Mouse (Mus musculus) forebrain, embryonic 10.5 days (tissue): Measurements from ENCODE around the gene Ntm. TPM values are rescaled to one million over a fixed set of nuclear protein-coding genes. Genes with fewer than 3 reads are reported as not detected.

Source experiments
- DNase-seq: peaks from one replicate; pipeline ENCODE4 v3.0.0-alpha.2; 2017; ENCODE audit warnings: low spot score; ENCODE audit errors: extremely low spot score
- H3K27ac ChIP-seq: fragments of 300-500 bp; sonication (generic); 2 replicates; pipeline ENCODE4 v1.5.1; 2016; ENCODE audit warnings: mild to moderate bottlenecking
- H3K27me3 ChIP-seq: fragments of 300-500 bp; sonication (generic); 2 replicates; pipeline ENCODE4 v1.6.1; 2016; ENCODE audit warnings: mild to moderate bottlenecking; ENCODE audit not compliant: poor library complexity, severe bottlenecking
- H3K36me3 ChIP-seq: fragments of 300-500 bp; sonication (generic); replicated peaks from 2 replicates; pipeline ENCODE4 v1.6.1; 2016; ENCODE audit warnings: mild to moderate bottlenecking, moderate library complexity
- H3K4me1 ChIP-seq: fragments of 300-500 bp; sonication (generic); 2 replicates; pipeline ENCODE4 v1.6.1; 2016
- H3K4me3 ChIP-seq: fragments of 300-500 bp; sonication (generic); 2 replicates; pipeline ENCODE4 v1.5.1; 2016; ENCODE audit warnings: mild to moderate bottlenecking, moderate library complexity
- H3K9me3 ChIP-seq: fragments of 300-500 bp; sonication (generic); 2 replicates; pipeline ENCODE4 v1.6.1; 2016; ENCODE audit warnings: mild to moderate bottlenecking, moderate library complexity
- WGBS: fragments of 180-500 bp; shearing (Covaris S2); methylation state at CpG from one replicate; pipeline ENCODE4 v1.1.7; 2016; 5-methylcytosine and 5-hydroxymethylcytosine counted together
- polyA plus RNA-seq: library from polyadenylated mRNA; unstranded; fragments of >200 nt; fragmentation: Nextera tagmentation; extraction: Ambion mirVana; gene quantifications from 2 replicates; pipeline ENCODE4 v1.2.1, GENCODE M21; 2016

Ntm gene
- polyA plus RNA-seq, 1 experiment from 2014 or later, result 6.5 TPM

DNA sequence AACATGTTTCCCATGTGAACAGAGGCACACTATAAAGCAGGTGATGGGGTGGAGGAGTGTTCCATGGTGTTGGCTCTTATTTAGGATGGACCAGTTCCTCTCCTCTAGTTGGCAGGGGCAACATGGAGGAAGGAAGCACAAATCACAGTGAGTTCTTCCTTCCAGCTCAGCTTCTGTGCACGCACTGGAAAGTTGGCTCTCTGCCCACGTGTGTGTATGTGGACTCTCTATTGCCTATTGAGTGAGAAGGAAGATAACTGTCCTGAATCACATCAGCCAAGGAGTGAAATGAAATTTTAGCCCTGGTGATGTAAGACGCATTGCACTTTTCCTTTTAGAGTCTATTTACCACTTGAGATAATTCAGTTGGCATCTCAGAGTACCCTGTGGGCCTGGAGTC lies 203.0 kb downstream of the Ntm start:
- H3K27ac ChIP-seq, result no peak overlapping the region

GRCm38 (mm10) chr9:29759060-29759459 lies 203.9 kb downstream of the Ntm start:
- no peaks in the 10 kb centered on the region for H3K9me3 ChIP-seq
- no peak overlapping the region for H3K4me3 ChIP-seq
- H3K27ac ChIP-seq, result no peak overlapping the region
- DNase-seq, result no peak
- H3K36me3 ChIP-seq, result no peaks in the 10 kb centered on the region
- H3K27me3 ChIP-seq, result peaks cover 24% of the 10 kb centered on the region; the same call in 1 of the 2 replicates
- 87% methylated on average over 2 of the region's 2 CpGs for WGBS
- peaks cover 13% of the 10 kb centered on the region for H3K4me1 ChIP-seq

More for the DNA sequence above, 203.0 kb downstream of the Ntm start:
- no peak for DNase-seq
- Histone ChIP-seq H3K36me3 (no peaks in the 10 kb centered on the region), H3K4me3 (no peak overlapping the region), H3K9me3 (no peaks in the 10 kb centered on the region), H3K27me3 (peaks cover 27% of the 10 kb centered on the region; the same call in 1 of the 2 replicates), H3K4me1 (peaks cover 11% of the 10 kb centered on the region)
- WGBS, result 87% methylated on average over 3 of the region's 3 CpGs

DNA sequence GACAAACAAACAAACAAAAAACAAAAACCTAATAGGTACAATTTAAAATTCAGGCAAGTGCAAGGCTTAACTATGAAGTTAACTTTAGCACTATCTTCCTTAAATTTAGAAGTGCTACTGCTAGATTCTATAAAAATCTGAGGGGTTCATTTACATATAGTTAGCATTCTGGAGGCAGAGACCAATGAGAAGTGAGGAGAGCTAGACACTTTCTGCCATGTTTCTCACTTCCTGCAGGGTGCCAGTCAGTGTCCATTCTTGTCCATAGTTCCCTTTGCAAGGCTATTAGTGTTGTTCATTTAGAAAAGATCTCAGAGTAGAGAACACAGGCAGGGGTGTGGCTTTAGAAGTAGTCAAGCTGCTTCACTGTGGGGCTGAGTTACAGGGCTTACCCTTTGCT lies 208.6 kb downstream of the Ntm start:
- Histone ChIP-seq H3K36me3 (no peaks in the 10 kb centered on the region), H3K27me3 (peaks cover 12% of the 10 kb centered on the region), H3K9me3 (no peaks in the 10 kb centered on the region), H3K27ac (no peak overlapping the region), H3K4me3 (no peak overlapping the region), H3K4me1 (peaks cover 24% of the 10 kb centered on the region)
- no peak for DNase-seq

- H3K4me3 ChIP-seq, result no peak overlapping the region
- H3K27ac ChIP-seq, result no peak overlapping the region
- no peaks in the 10 kb centered on the region for H3K36me3 ChIP-seq
- H3K27me3 ChIP-seq, result peaks cover 15% of the 10 kb centered on the region
- H3K9me3 ChIP-seq, result no peaks in the 10 kb centered on the region
- WGBS, result 39% methylated on average over 1 of the region's 1 CpGs
- H3K4me1 ChIP-seq, result peaks cover 24% of the 10 kb centered on the region
- DNase-seq, result peak; percentile 31
These were observed 211.5 kb downstream of the Ntm start for GRCm38 (mm10) chr9:29751396-29751795.

- Histone ChIP-seq H3K27me3 (peaks cover 15% of the 10 kb centered on the region), H3K36me3 (no peaks in the 10 kb centered on the region), H3K27ac (peak overlapping the region; percentile 51), H3K9me3 (no peaks in the 10 kb centered on the region), H3K4me1 (peaks cover 24% of the 10 kb centered on the region), H3K4me3 (peak overlapping the region; percentile 31)
- no peak for DNase-seq
- WGBS, result 30% methylated on average over 15 of the region's 15 CpGs
These were observed 212.4 kb downstream of the Ntm start for GRCm38 (mm10) chr9:29750371-29751014.

DNA sequence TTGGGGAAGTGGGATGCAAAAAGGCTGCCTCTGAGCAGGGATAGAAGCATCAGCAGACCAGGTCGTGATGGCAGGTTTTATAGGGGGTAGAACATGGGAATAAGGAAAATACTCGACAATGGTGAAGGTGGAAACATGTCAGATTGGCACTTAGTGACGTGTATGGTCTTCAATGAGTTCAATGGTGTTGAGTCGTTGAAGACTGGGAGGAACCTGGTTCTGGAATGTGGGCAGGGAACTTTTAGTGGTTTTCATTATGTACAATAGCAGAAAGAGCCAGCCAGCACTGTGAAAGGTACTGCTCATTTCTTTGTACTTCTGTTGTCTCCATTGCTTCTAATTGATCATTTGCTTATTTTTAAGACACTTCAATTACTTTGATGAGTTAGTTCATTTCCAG lies 214.9 kb downstream of the Ntm start:
- DNase-seq, result no peak
- no peaks in the 10 kb centered on the region for H3K36me3 ChIP-seq
- no peak overlapping the region for H3K27ac ChIP-seq
- no peak overlapping the region for H3K4me3 ChIP-seq
- H3K4me1 ChIP-seq, result peaks cover 21% of the 10 kb centered on the region
- 78% methylated on average over 4 of the region's 4 CpGs for WGBS
- no peaks in the 10 kb centered on the region for H3K9me3 ChIP-seq
- peaks cover 15% of the 10 kb centered on the region for H3K27me3 ChIP-seq

DNA sequence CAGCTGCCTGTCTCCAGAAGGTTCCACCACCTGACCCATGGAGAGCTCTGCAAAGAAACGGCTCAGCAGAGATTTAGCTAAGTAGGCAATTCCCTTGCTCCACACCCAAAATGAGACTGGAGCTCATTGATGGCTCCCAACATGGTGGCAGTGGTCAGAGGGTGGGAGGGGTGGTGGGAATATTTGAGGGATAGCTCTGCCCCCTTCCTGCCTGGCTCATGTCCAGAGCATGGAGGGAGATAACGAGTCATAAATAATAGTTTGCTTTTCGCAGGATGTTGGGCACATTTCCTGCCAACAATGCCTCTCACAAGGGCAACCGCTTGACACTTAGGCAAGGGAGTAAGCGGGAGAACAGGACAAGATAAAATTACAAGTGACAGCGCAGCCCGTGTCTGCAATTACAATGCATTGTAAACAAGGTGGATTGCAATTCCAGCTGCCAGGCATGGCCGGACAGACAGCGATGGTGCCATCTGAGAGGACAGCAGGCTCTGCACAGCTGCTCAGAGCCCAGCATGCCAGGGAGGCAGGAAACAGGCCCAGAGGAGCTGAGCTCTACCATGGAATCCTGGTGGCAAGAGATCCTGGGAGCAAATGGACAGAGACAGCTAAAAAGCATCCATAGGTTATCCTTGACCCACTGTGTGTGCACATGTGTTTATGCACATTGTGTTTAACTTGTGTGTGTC lies 224.0 kb downstream of the Ntm start:
- Histone ChIP-seq H3K4me1 (peaks cover 7% of the 10 kb centered on the region), H3K4me3 (no peak overlapping the region), H3K36me3 (no peaks in the 10 kb centered on the region), H3K27ac (no peak overlapping the region), H3K27me3 (no peaks in the 10 kb centered on the region), H3K9me3 (no peaks in the 10 kb centered on the region)
- WGBS, result 88% methylated on average over 9 of the region's 9 CpGs
- DNase-seq, result no peak

- 30% methylated on average over 3 of the region's 3 CpGs for WGBS
These were observed 226.9 kb downstream of the Ntm start for GRCm38 (mm10) chr9:29736031-29736430.

GRCm38 (mm10) chr9:29732895-29733294 lies 230.0 kb downstream of the Ntm start:
- Histone ChIP-seq H3K9me3 (no peaks in the 10 kb centered on the region), H3K27ac (no peak overlapping the region), H3K27me3 (no peaks in the 10 kb centered on the region), H3K36me3 (no peaks in the 10 kb centered on the region), H3K4me1 (peaks cover 12% of the 10 kb centered on the region), H3K4me3 (no peak overlapping the region)
- 88% methylated on average over 3 of the region's 3 CpGs for WGBS
- no peak for DNase-seq

More at GRCm38 (mm10) chr9:29736031-29736430, 226.9 kb downstream of the Ntm start:
- DNase-seq, result no peak
- Histone ChIP-seq H3K27me3 (no peaks in the 10 kb centered on the region), H3K27ac (no peak overlapping the region), H3K4me1 (peaks cover 10% of the 10 kb centered on the region), H3K9me3 (no peaks in the 10 kb centered on the region), H3K4me3 (no peak overlapping the region), H3K36me3 (no peaks in the 10 kb centered on the region)

DNA sequence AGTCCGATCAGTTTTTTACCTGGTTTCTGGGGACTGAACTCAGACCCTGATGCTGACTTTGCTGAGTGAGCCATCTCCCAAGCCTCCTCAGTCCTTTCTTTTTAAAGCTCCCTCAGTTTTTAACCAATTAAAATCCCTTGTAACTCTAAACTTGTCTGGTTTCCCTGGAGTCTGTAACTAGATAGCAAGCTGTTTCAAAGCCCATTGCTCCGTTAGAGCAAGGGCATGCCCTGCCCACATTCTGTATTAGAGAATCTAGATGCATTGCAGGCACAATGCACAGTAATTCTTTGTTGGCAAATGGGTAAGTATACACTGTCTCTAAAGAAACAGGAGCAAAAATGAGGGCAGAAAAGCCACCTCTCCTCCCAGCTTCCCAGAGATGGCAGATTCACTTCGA lies 231.3 kb downstream of the Ntm start:
- Histone ChIP-seq H3K4me3 (no peak overlapping the region), H3K27ac (no peak overlapping the region), H3K27me3 (no peaks in the 10 kb centered on the region), H3K4me1 (peaks cover 15% of the 10 kb centered on the region), H3K36me3 (no peaks in the 10 kb centered on the region), H3K9me3 (no peaks in the 10 kb centered on the region)
- DNase-seq, result no peak
- 61% methylated on average over 3 of the region's 3 CpGs for WGBS

DNA sequence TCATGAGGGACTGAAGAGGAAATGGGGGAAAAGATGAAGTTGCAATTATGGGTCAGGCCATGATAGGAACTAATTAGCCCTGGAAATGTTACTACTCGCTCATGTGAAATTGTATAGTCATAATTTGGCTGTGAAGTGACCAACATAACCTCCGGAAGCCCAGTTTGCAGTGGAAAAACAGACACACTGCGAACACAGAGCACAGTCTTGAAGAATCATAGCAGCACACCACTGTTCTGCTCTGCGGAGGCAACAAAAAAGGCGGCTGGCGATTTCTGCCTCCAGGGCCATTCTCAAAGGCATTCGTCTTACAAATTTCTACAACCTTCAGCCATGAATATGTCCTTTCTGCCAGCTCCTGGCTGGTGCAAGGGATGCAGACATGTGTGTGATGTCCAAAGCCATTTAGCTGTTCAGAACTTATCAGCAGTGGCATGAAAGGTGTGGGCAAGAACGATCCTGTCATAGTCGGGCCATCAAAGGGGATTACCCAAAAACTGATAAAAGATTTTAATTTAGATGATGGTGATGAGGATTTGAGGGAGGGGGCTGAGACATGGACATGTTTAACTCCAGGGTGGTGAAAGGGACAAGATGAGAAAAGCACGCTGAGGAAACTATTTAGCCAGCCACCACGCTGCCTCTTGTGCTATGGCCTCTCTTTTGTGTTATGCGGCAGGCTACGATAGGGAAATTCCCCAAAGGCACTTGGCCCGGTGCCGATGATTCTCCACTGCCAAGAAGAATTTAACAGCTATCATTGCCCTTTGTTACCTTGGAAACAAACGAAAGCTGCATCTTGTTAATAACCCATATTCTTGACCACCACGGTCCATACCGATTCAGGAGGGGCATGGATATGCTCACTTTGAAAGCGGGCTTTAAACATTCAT lies 235.2 kb downstream of the Ntm start:
- no peaks in the 10 kb centered on the region for H3K36me3 ChIP-seq
- H3K27ac ChIP-seq, result no peak overlapping the region
- H3K27me3 ChIP-seq, result no peaks in the 10 kb centered on the region
- 87% methylated on average over 19 of the region's 19 CpGs for WGBS
- no peaks in the 10 kb centered on the region for H3K9me3 ChIP-seq
- no peak for DNase-seq
- peaks cover 8% of the 10 kb centered on the region; the same call in 1 of the 2 replicates for H3K4me1 ChIP-seq
- no peak overlapping the region for H3K4me3 ChIP-seq

DNA sequence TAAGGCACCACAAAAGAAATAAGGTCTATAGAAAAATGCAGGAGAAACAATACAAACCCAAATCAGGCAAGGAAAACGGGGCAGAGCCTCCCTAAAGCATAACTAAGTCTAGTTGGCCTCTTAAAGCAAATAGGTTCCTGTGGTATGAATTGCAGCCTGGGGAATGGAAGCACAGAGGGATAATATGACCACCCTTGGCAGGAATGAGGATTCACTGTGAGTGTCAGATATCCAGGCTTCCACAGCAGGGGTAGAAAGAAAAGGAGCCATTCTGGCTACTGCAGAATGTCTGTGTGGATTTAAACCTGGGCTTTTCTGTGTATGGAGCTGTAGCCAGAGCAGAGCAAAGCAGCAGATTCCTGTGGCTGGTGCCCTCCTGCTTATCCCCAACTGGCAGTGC lies 241.5 kb downstream of the Ntm start:
- DNase-seq, result no peak

DNA sequence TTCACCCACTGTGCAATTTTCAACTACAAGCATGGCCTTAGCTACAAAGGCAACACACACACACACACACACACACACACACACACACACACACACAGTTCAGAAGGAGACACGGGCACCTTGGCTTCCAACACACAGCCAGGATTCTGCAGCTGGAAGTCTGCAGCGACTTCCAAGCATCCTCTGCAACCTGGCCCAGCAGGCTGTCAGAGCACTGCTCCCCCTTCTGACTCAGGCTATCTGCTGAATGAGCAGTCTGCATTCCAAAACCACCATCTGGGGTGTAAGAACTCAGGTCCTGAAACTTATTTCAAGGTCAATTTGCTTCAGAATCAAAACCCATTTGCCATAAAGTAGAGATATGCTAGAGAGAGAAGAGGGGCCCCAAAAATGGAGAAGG lies 246.1 kb downstream of the Ntm start:
- peaks cover 9% of the 10 kb centered on the region for H3K4me1 ChIP-seq
- H3K4me3 ChIP-seq, result no peak overlapping the region
- no peaks in the 10 kb centered on the region for H3K9me3 ChIP-seq
- DNase-seq, result no peak
- 61% methylated on average over 2 of the region's 2 CpGs for WGBS
- no peaks in the 10 kb centered on the region for H3K27me3 ChIP-seq
- H3K36me3 ChIP-seq, result no peaks in the 10 kb centered on the region
- no peak overlapping the region for H3K27ac ChIP-seq

More for the DNA sequence above, 241.5 kb downstream of the Ntm start:
- no peaks in the 10 kb centered on the region for H3K36me3 ChIP-seq
- no peaks in the 10 kb centered on the region for H3K27me3 ChIP-seq
- H3K4me3 ChIP-seq, result no peak overlapping the region
- WGBS, result 28% methylated on average over 1 of the region's 1 CpGs
- no peaks in the 10 kb centered on the region for H3K9me3 ChIP-seq
- peaks cover 9% of the 10 kb centered on the region for H3K4me1 ChIP-seq
- H3K27ac ChIP-seq, result no peak overlapping the region
